Mouse (Mus musculus) liver, adult 2 months (tissue): ENCODE results near the gene Iah1.

ENCODE experiments used
- CTCF ChIP-seq: fragments of 200-500 bp; IDR thresholded peaks from 2 replicates; pipeline ENCODE4 v1.5.1; 2011; ENCODE audit warnings: low read depth, low read length, control low read depth
- POLR2A ChIP-seq: fragments of 200-500 bp; IDR thresholded peaks from 2 replicates; pipeline ENCODE4 v1.6.1; 2011; ENCODE audit warnings: low read length, control low read depth; ENCODE audit not compliant: insufficient read depth; ENCODE audit errors: extremely low read depth

DNA sequence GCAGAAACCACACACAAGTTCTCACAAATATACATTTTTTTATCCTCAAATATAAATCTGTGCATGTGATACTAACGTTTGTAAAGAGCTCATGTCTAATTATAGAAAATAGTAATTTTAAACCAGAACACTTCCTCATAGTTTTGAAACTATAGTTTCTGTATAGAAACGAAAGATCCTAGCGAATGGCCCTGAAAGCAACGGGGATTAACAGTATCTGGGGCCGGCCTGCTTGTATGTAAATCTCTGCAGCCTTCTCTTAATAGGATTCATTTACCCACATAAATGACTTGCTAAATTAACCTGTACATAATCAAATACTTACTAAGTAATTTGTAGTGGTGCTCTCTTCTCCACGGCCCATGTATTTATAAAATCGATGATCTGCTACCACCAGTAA, 30.8 kb downstream of the Iah1 start:
- TF ChIP-seq CTCF: no peak
- TF ChIP-seq POLR2A: no peak
